Mouse (Mus musculus): ENCODE measurements around the gene Gipc2.

- TF ChIP-seq CTCF (IDR thresholded peaks at IDR 0.05; ENCODE audit: borderline replicate concordance, insufficient read depth, low read length), result no peak
- TF ChIP-seq POLR2A (IDR thresholded peaks at IDR 0.05; ENCODE audit: low read depth, low read length), result no peak
Observed at GRCm38 (mm10) chr3:152179285-152179684, 13.3 kb upstream of the Gipc2 start.

Data from embryonic fibroblast, embryonic 13.5 days (primary cell).